Mouse (Mus musculus): Measurements from ENCODE around the gene Mocs2. TPM values are rescaled to one million over a fixed set of nuclear protein-coding genes. Genes with fewer than 3 reads are reported as not detected.

Mocs2 gene
- total RNA-seq, 2 experiments from 2014 or later = 135 to 156 TPM

DNA sequence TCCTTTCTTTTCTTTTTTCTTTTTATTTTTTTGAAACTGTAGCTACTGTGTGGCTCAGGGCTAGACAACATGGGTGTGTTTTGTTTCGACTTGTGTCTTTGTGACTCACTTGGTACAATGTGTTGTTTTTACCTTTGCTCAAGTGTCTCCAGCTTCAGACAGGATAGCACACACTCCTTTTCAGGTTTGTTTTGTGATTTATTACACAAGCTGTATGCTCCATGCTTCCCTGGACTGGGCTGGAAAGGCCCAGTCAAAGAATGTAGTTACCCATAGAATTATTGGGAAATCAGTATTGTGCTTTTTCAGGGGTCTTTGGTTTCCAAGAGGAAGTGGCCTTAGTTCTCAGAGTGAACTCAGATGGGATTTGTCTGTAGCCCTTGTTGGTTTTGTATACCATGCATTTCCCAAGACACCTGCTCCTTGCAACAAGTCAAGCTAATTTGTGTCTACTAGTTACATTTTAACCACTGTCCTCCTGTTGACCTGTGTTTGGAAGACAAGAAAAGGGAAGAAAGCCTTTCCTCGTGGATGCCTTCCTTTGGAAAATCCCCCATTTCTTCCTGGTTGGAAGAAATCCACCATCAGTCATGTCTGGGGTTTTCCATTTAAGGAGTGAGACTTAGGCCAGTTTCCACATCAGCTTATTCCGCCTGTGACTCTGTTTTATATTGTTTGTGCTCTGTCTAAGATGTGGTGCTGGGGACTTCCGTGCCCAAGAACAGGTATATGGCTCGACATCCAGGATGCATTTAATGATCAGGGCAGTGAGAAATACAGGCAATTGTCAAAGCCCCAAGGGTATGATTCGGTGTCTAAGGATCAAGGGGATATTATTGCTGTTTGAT, 34.5 kb downstream of the Mocs2 start:
- no peak for DNase-seq (ENCODE audit: low spot score in 2 of 2)

DNA sequence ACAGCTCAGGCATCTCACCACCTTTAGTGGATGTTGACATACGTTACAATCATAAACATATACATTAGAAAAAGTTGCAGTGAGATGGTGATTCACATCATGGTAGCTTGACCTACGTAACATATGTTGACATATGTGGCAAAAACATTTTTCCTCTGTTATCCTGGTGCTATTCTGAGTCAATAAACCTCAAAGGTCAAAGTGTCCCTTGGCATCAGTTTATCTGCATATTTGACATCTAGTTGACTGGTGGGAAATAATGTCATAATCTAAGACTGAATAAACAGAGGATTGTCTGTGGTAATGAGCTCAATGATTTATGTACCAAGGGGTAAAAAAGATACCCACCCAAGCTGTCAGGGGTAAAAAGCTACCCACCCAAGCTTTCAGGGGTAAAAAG, 35.1 kb downstream of the Mocs2 start:
- no peak for DNase-seq (ENCODE audit: low spot score in 2 of 2)

DNA sequence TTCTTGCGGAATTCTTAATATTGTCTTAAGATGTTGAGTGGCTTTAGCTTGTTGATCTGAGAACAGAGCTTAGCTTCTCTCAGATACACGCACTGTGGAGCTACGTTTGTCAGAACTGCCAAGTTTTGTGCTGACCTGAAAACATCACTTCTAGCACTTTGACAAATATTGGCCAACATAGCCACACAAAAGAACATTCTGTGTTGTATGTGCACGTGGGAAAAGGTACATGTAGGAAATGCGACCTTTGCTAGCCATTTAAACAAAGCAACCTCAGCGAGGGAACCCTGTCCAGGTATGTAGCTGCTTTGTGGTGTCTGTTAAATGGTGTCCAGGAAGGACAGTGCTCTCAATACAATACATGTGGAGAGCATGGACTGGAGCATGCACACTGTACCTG, 36.0 kb downstream of the Mocs2 start:
- DNase-seq (ENCODE audit: low spot score in 2 of 2) = no peak

DNA sequence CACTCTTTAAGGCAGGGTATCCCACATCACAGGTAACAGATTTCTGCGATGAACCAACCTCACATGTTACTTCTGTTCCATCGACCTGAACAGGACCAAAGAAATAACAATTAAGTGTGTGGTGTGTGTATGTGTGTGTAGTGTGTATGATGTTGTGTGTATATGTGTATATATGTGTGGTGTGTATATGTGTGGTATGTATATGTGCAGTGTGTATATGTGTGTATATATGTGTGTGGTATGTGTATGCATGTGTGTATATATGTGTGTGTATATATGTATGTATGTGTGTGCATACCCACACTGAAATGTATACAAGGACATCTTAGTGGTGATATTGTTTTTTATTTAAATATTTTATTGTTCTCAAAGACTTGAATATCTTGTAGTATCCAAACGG, 36.4 kb downstream of the Mocs2 start:
- no peak for DNase-seq (ENCODE audit: low spot score in 2 of 2)

DNA sequence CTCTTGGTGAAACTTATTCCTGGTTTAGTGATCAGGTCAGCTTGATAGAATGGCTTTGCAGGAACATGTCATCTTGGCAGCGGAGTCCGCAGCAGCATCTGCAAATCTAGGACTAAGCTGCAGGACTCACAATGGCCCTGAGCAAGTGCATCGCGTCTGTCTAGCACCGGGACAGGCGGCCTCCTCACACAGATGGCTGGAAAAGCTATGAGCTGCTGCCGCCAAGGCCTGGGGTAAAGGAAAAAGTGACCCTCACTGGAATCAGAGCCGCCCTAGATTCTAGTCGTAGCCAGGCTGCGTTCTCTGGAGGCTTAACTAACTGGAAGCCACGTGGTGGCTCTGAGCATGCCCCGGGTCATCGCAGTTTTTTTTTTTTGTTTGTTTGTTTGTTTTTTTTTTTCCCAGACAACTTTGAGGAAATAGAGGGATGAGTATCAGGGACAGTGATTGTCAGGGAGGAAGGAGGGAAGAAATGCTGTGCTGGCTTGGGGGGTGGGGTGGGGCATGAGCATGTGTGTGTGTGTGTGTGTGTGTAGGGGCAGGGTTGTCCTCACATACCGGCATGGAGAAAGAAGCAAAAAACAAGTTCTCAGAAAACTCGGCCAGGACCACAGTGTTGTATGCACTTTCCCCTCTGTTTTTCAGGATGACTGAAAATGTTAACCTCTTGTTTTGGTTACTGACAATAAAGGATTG, 37.7 kb downstream of the Mocs2 start:
- no peak for DNase-seq (ENCODE audit: low spot score in 2 of 2)

DNA sequence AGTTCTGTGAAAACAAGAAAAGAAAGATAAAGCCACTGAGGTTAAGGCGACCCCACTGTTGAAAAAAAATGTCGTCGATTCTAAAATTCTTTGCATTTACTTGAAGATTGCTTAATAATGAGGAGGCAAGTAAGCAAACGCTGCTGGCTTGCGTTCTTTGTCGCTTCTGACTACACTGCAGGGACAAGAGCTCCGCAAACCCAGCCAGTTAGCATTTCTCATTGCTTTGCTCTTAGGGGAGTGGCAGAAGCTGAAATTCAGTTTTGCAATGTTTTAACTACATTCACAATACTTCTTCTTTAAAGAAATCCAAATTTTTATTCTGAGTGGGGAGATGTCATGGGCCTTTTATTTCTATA, 38.2 kb downstream of the Mocs2 start:
- DNase-seq (ENCODE audit: low spot score in 2 of 2) = no peak

DNA sequence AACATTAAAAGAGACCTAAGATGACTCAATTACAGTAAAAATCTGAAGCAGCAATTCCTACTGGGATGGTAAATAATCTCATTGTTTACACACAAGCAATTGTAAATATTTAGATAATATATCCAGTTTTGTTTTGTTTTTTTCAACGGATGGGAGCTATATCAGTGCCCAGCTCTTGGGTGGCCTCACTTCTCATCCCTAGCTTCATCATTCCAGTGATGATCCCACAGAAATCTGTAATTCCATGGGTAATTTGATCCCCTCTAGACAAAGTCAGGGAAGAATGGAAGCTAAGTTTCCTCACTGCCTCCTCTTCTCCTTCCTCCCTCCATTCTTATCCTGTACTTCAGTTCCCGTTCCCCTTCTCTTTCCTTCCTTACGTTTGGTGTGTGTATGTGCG, 39.5 kb downstream of the Mocs2 start:
- no peak for DNase-seq (ENCODE audit: low spot score in 2 of 2)

DNA sequence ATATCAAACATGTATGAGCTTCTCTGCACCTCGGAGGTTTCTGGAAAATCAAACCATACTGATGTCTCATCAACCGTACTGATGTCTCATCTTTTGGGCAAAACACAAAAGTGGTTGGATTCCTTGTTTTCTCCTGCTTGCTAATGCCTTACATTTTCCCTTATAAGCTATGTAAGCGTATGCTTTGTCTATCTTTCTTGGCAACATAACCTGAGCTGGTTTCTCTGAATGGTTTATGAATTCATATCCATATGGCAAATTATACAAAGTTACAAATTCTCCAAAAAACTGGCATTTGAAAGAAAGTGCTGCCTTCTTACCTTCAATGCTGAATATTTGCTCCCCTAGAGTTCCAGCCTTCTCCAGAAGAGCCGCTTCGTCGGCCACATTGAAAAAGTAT, 56.7 kb downstream of the Mocs2 start:
- no peak for DNase-seq (ENCODE audit: low spot score in 2 of 2)

DNA sequence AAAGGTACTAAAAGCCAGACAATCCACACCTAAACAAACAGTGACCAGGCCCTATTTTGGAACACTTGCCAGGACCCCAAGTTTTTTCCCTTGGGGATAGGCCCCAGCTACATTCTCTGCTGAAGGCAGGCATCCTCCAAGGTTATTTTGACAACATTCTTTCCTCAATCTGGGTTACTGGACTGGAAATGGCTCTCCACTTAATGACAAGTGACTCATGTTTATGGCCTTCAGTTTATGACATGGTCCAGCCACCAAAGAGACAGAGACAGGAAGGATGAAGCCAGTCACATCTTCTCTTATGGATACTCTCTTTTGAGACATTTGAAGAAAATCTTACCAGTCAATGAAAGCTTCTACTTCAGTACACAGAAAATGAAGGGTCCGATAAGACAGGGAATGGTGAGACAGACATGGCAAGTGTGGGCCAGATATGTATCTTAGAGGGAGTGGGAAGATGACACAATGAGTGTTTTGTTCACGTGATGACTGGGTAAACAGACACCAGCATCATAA, 58.0 kb downstream of the Mocs2 start:
- no peak for DNase-seq (ENCODE audit: low spot score in 2 of 2)

DNA sequence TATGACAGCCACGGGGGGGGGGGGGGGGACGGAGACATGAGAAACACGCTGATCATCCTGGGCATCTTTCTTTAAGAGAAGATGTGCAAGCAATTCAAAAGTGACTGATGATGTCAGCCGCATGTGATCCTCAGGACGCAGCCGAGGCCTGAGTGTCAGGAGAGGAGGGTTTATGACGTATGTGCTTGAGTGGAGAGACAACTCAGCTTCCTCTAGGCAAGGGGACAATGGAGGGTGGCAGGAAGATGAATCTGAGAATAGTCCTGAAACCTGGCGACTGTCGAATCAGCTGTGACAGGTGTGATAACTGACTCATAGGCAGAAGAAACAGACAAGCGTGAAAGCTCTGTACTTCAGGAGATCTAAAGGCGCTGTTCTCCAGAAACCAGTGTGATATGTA, 60.6 kb downstream of the Mocs2 start:
- DNase-seq (ENCODE audit: low spot score in 2 of 2) = no peak

Other genes starting within 250 kb of the Mocs2 start
- gene Itga2, start 113.9 kb downstream of the Mocs2 start, total RNA-seq (2021) = 1 to 10 TPM; 1.1 to 1.5 TPM